Mouse (Mus musculus): ENCODE measurements at regions not wholly inside any gene's neighbourhood (a gene's known extent, or its start where the extent isn't known, plus 50 kb on each side); places are given as distances from the start of the nearest gene placed in this dataset.

GRCm38 (mm10) chr16:93042491-93042890 is 216.5 kb upstream of the Runx1 start:
- TF ChIP-seq MYOD1 (IDR thresholded peaks at IDR 0.05; ENCODE audit: control insufficient read depth in 1 of 3, insufficient read length in 2 of 3, low read depth in 2 of 3) (no peak), POLR2A (IDR thresholded peaks at IDR 0.05; ENCODE audit: insufficient read length, low read depth) (no peak), E2F4 (IDR thresholded peaks at IDR 0.05; ENCODE audit: insufficient read depth) (no peak), POLR2AphosphoS2 (IDR thresholded peaks at IDR 0.05; ENCODE audit: insufficient read length, low read depth) (no peak), USF1 (IDR thresholded peaks at IDR 0.05; ENCODE audit: low read depth) (no peak), REST (IDR thresholded peaks at IDR 0.05; ENCODE audit: insufficient read depth, insufficient read length) (no peak), TCF3 (IDR thresholded peaks at IDR 0.05; ENCODE audit: insufficient read length, low read depth) (no peak), CEBPB (IDR thresholded peaks at IDR 0.05; ENCODE audit: insufficient read depth, poor library complexity, severe bottlenecking) (no peak), MAX (IDR thresholded peaks at IDR 0.05; ENCODE audit: low read depth) (no peak)
